Mouse (Mus musculus): ENCODE data around the gene Ntrk3. TPM values are rescaled to one million over a fixed set of nuclear protein-coding genes. Genes with fewer than 3 reads are reported as not detected.

Gene Ntrk3
- polyA plus RNA-seq, 1 experiment from 2014 or later, result 0.12 TPM

DNA sequence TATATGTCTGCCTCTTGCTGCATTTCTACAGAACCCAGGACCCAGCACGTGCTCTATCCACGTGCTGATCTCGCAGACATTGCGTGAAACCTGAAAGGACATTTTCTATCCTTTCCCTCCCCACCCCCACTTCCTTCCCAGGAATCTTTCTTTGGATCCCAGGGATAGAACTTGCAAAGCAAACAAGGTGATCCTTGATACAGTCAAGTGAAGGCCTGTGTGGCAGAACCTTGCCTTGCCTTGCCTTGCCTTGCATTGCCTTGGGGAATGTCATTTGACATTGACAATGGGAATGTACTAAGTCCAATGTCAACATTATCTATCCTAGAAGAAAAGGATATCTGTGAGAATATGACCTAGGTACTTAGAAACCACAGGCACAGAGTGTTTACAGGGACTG, 144.9 kb downstream of the Ntrk3 start:
- no peak overlapping the region for H3K4me3 ChIP-seq (replicated peaks)
- H3K4me2 ChIP-seq, result no peak overlapping the region
- no peaks in the 10 kb centered on the region for H3K36me3 ChIP-seq (replicated peaks)
- ATAC-seq (ENCODE audit: insufficient read depth), result no peak
- 55% methylated on average over 4 of the region's 4 CpGs for WGBS (ENCODE audit: insufficient replicate concordance)
- no peak overlapping the region for H3K9ac ChIP-seq
- H3K27ac ChIP-seq (replicated peaks), result no peak overlapping the region
- no peaks in the 10 kb centered on the region for H3K9me3 ChIP-seq (replicated peaks)
- peaks cover 10% of the 10 kb centered on the region; the same call in 1 of the 2 replicates for H3K27me3 ChIP-seq
- no peaks in the 10 kb centered on the region for H3K4me1 ChIP-seq (replicated peaks)

DNA sequence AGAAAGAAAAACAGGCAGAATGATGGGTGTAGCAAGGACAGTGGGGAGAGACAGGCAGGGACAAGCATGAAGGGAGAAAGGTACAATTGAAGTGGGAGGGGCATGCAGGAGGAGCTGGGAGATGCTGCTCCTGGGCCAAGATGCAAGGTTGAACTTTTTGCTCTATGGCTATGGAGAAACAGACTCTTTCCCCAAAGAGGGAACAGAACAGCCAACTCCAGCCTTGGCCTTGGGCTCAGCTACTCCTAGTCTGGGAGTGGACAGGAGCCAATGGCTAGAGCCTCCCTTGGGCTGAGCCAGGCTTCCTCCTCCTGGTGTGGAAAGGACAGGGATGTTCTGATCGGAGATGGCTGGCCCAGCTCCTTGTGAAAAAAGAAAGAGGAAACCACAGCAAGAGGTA, 145.6 kb downstream of the Ntrk3 start:
- Histone ChIP-seq H3K4me3 (replicated peaks) (no peak overlapping the region), H3K27me3 (peaks cover 2% of the 10 kb centered on the region; the same call in 1 of the 2 replicates), H3K4me1 (replicated peaks) (no peaks in the 10 kb centered on the region), H3K9me3 (replicated peaks) (no peaks in the 10 kb centered on the region), H3K9ac (no peak overlapping the region), H3K36me3 (replicated peaks) (no peaks in the 10 kb centered on the region), H3K27ac (replicated peaks) (no peak overlapping the region), H3K4me2 (no peak overlapping the region)
- no peak for ATAC-seq (ENCODE audit: insufficient read depth)
- 46% methylated on average over 1 of the region's 1 CpGs for WGBS (ENCODE audit: insufficient replicate concordance)

DNA sequence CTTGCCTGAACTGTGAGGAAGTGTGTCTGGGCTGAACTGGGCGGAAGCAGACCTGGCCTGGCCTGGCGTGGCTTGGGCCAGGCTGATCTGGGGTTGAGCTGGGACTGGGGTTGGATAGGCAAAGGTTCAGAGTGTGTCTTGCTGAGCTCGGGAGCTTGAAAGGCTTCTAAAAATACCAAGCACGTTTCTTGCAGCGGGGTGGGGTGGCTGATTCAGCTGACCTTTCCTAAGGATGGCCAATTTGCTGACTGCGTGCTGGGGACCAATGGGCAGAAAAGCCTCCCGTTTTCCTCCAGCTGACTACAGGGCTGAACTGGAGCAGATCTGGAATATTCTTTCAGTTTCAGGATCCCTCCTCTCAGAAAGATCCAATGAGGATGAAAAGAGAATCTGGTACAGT, 148.0 kb downstream of the Ntrk3 start:
- no peaks in the 10 kb centered on the region for H3K36me3 ChIP-seq (replicated peaks)
- H3K27ac ChIP-seq (replicated peaks), result no peak overlapping the region
- H3K9me3 ChIP-seq (replicated peaks), result no peaks in the 10 kb centered on the region
- ATAC-seq (ENCODE audit: insufficient read depth), result no peak
- 49% methylated on average over 7 of the region's 7 CpGs for WGBS (ENCODE audit: insufficient replicate concordance)
- H3K4me1 ChIP-seq (replicated peaks), result no peaks in the 10 kb centered on the region
- H3K9ac ChIP-seq, result no peak overlapping the region
- H3K27me3 ChIP-seq, result no peaks in the 10 kb centered on the region
- no peak overlapping the region for H3K4me3 ChIP-seq (replicated peaks)
- H3K4me2 ChIP-seq, result no peak overlapping the region

DNA sequence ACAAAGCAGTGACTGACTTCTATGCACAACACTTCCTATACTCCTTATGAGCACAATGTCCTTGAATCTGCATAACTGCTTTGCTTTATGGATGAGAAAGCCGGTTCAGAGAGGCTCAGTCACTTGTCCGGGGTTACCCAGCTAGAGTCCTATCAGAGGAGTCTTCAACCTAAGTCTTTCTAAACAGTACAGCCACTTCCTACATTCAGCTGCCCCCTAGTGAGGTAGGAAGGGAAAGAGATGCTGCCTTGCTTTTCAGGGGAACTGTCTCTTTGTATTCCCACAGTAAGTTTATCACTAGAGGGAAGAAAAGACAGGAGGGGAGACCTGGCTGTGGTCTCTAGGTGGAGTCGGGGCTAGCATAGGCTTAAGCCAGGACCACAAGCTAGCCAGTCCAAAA, 151.0 kb downstream of the Ntrk3 start:
- no peak for ATAC-seq (ENCODE audit: insufficient read depth)
- Histone ChIP-seq H3K9me3 (replicated peaks) (no peaks in the 10 kb centered on the region), H3K27ac (replicated peaks) (no peak overlapping the region), H3K27me3 (peaks cover 17% of the 10 kb centered on the region), H3K4me2 (no peak overlapping the region), H3K4me3 (replicated peaks) (no peak overlapping the region), H3K4me1 (replicated peaks) (no peaks in the 10 kb centered on the region), H3K9ac (no peak overlapping the region), H3K36me3 (replicated peaks) (no peaks in the 10 kb centered on the region)
- WGBS (ENCODE audit: insufficient replicate concordance), result 20% methylated on average over 3 of the region's 3 CpGs

DNA sequence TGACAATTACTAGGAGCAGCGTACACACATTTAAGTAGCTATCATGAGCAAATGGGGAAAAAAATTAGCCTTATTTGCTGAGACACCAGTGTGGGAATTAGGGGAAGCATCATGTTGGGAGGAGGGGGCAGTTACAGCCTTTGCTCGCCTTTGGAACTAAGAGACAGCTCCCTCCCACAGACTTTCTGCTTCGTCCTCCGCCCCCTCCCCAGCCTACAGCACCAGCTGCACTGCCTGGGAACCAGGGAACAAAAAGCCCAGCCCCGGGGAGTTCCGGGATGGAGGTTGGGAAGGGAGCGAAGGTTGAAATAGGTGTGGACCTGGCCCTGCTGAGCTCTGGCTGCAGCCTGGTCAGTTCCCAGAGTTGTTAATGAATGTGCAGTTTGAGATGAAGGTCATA, 151.9 kb downstream of the Ntrk3 start:
- no peak for ATAC-seq (ENCODE audit: insufficient read depth)
- 30% methylated on average over 7 of the region's 7 CpGs for WGBS (ENCODE audit: insufficient replicate concordance)

GRCm38 (mm10) chr7:78584936-78585335, 152.9 kb downstream of the Ntrk3 start:
- no peak overlapping the region for H3K4me3 ChIP-seq (replicated peaks)
- no peak overlapping the region for H3K27ac ChIP-seq (replicated peaks)
- no peaks in the 10 kb centered on the region for H3K4me1 ChIP-seq (replicated peaks)
- no peaks in the 10 kb centered on the region for H3K36me3 ChIP-seq (replicated peaks)
- 56% methylated on average over 2 of the region's 2 CpGs for WGBS (ENCODE audit: insufficient replicate concordance)
- H3K9me3 ChIP-seq (replicated peaks), result no peaks in the 10 kb centered on the region
- ATAC-seq (ENCODE audit: insufficient read depth), result no peak
- H3K27me3 ChIP-seq, result peaks cover 35% of the 10 kb centered on the region
- no peak overlapping the region for H3K4me2 ChIP-seq
- H3K9ac ChIP-seq, result no peak overlapping the region

More for the DNA sequence above, 151.9 kb downstream of the Ntrk3 start:
- peaks cover 25% of the 10 kb centered on the region for H3K27me3 ChIP-seq
- no peaks in the 10 kb centered on the region for H3K36me3 ChIP-seq (replicated peaks)
- H3K4me2 ChIP-seq, result no peak overlapping the region
- no peak overlapping the region for H3K27ac ChIP-seq (replicated peaks)
- H3K9me3 ChIP-seq (replicated peaks), result no peaks in the 10 kb centered on the region
- H3K4me1 ChIP-seq (replicated peaks), result no peaks in the 10 kb centered on the region
- no peak overlapping the region for H3K9ac ChIP-seq
- H3K4me3 ChIP-seq (replicated peaks), result no peak overlapping the region

DNA sequence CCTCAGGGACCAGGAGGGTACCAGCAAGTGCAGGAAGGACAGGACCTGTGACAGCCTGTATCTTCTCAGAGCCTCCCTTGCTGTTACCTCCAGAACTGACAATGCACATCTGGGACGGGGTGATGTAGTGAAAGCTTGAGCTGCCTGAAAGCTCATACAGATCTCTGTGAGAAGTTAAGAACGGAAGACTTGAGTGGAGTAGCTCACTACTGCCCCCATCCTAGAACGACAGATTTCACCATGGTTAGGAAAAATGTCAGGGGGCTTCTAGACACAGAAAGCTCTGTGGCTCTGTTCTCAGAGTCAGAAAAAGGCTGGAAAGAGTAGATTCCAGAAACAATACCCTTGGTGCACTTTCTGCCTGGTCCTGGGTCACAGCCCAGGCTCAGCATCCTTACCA, 153.3 kb downstream of the Ntrk3 start:
- WGBS (ENCODE audit: insufficient replicate concordance), result 5% methylated on average over 3 of the region's 3 CpGs
- H3K27ac ChIP-seq (replicated peaks), result no peak overlapping the region
- no peak overlapping the region for H3K9ac ChIP-seq
- no peaks in the 10 kb centered on the region for H3K36me3 ChIP-seq (replicated peaks)
- H3K4me3 ChIP-seq (replicated peaks), result no peak overlapping the region
- H3K4me1 ChIP-seq (replicated peaks), result no peaks in the 10 kb centered on the region
- H3K27me3 ChIP-seq, result peaks cover 39% of the 10 kb centered on the region
- H3K9me3 ChIP-seq (replicated peaks), result no peaks in the 10 kb centered on the region
- ATAC-seq (ENCODE audit: insufficient read depth), result no peak
- no peak overlapping the region for H3K4me2 ChIP-seq

GRCm38 (mm10) chr7:78583678-78584077, 154.1 kb downstream of the Ntrk3 start:
- ATAC-seq (ENCODE audit: insufficient read depth), result no peak
- no peaks in the 10 kb centered on the region for H3K9me3 ChIP-seq (replicated peaks)

DNA sequence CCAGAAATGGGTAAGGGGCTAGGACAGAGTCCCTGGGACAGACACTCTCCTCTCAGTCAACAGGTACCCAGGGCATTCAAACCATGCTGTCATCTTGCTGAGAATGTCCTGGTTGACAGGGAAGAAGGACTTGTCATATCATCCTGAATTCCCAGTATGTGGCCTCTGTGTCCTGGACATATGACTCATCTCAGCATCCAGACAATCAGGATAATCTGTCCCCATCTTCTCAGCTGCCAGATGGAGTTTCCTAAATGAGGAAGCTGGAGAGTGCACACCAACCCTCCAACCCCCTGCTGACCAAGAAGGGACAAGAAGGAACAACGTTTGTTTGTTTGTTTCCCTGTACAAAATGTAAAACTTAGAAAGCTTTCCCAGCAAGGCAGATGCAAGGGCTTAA, 156.5 kb downstream of the Ntrk3 start:
- Histone ChIP-seq H3K27me3 (peaks cover 71% of the 10 kb centered on the region), H3K4me3 (replicated peaks) (no peak overlapping the region), H3K9ac (no peak overlapping the region), H3K4me2 (no peak overlapping the region), H3K9me3 (replicated peaks) (no peaks in the 10 kb centered on the region), H3K36me3 (replicated peaks) (no peaks in the 10 kb centered on the region), H3K27ac (replicated peaks) (no peak overlapping the region), H3K4me1 (replicated peaks) (no peaks in the 10 kb centered on the region)
- no peak for ATAC-seq (ENCODE audit: insufficient read depth)
- 21% methylated on average over 1 of the region's 1 CpGs for WGBS (ENCODE audit: insufficient replicate concordance)

More at GRCm38 (mm10) chr7:78583678-78584077, 154.1 kb downstream of the Ntrk3 start:
- WGBS (ENCODE audit: insufficient replicate concordance), result 13% methylated on average over 6 of the region's 6 CpGs
- Histone ChIP-seq H3K27me3 (peaks cover 47% of the 10 kb centered on the region), H3K4me3 (replicated peaks) (no peak overlapping the region), H3K4me2 (no peak overlapping the region), H3K4me1 (replicated peaks) (no peaks in the 10 kb centered on the region), H3K27ac (replicated peaks) (no peak overlapping the region), H3K9ac (no peak overlapping the region), H3K36me3 (replicated peaks) (no peaks in the 10 kb centered on the region)

DNA sequence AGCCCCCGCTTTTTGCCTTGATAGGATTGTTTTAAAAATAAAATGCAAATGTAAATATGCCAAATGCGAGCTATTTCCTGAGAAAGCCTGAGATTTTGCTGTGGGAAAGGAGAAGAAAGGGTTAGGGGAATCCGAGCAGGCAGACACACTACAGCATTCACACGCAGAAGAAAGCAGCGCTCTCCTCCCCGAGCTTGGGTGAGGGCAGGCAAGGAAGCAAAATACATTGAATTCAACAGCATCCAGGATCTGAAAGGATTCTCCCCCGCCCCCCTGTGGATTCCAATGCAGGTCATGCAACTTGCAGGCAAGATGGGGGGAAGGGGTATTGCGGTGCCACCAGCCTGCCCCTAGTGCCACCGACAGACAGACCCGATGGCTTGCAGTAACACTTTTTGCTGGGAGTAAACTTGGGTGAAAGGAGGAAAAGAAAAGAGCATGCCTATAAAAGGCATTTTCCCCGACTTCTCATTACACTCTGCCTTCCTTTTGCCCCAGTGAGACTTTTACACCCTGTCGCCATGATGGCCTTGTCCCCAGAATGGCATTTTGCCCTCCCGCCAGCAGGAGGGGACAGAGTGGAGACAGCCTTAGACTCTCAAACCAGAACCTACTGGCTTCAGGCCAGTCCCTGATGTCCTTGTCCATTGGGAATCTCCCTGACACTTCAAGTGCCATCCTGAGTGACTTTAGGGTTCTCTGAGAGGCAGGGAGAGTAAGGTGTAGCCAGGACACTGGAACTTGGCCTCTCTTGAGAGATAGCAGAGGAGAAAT, 158.2 kb downstream of the Ntrk3 start:
- no peak overlapping the region for H3K4me3 ChIP-seq (replicated peaks)
- no peaks in the 10 kb centered on the region for H3K36me3 ChIP-seq (replicated peaks)
- WGBS (ENCODE audit: insufficient replicate concordance), result 6% methylated on average over 13 of the region's 13 CpGs
- no peaks in the 10 kb centered on the region for H3K4me1 ChIP-seq (replicated peaks)
- no peak for ATAC-seq (ENCODE audit: insufficient read depth)
- no peaks in the 10 kb centered on the region for H3K9me3 ChIP-seq (replicated peaks)
- H3K4me2 ChIP-seq, result no peak overlapping the region
- no peak overlapping the region for H3K9ac ChIP-seq
- H3K27me3 ChIP-seq, result peaks cover 88% of the 10 kb centered on the region
- H3K27ac ChIP-seq (replicated peaks), result no peak overlapping the region

DNA sequence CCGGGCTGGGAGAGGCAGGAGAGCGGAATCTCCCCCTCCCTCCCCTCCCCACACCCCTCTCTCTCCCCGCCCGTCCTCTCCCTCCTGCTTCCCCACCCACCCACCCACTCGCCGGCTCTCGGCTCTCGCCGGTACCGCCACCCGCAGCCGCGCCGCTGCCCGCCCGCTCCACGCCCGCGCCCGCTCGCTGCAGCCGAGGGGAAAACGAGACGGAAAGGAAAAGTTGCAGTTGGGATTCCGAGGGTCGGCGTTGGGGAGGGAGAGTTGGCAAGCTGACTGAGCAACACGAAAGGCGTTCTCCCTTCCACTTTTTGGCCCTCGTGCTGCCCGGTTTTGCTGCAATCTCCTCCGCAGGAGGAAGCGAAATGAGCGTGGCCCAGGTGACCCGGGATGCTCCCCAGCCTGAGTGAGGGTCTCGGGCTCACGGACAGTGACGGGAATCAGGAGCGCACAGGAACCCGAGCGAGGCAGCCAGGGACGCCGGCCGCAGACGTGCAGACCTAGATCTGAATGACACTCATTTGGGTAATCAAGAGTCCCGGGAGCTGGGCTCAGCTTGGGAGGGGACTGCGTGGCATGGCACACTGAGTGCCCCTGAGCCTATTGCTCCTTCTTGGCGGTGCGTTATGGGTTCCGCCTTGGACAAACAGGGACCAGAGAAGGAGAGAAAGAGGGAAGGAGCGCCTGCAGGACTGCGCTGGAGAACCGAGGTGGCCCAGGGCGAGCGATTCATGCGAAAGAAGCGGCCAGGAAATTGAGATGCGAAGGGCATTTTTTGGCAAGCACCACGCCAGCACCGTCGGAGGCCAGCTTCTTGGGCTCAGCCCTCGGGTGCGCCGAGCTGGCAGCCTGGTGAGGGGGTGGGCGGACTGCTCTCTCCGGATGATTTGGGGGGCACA, 159.1 kb downstream of the Ntrk3 start:
- peaks cover 95% of the 10 kb centered on the region for H3K27me3 ChIP-seq
- H3K4me1 ChIP-seq (replicated peaks), result no peaks in the 10 kb centered on the region
- H3K9me3 ChIP-seq (replicated peaks), result no peaks in the 10 kb centered on the region
- peak overlapping the region; percentile 15 for H3K4me3 ChIP-seq (replicated peaks)
- no peak for ATAC-seq (ENCODE audit: insufficient read depth)
- H3K4me2 ChIP-seq, result peak overlapping the region; percentile 37
- WGBS (ENCODE audit: insufficient replicate concordance), result under 1% methylated on average over 47 of the region's 66 CpGs
- H3K36me3 ChIP-seq (replicated peaks), result no peaks in the 10 kb centered on the region
- H3K9ac ChIP-seq, result no peak overlapping the region
- H3K27ac ChIP-seq (replicated peaks), result no peak overlapping the region

All from liver, embryonic 15.5 days (tissue).